12 mouse cellular contexts compared by ENCODE assay signal in genomic region chr15:31989593-31990290, GRCm38 (mm10).
DNase-seq lines count a peak whose midpoint lies in the region; ATAC-seq lines count a peak whose summit lies in the region.
"Had no signal": no experiment of that assay in that cellular context is flagged by ENCODE, and none has a peak within 500 bp of the region (broad histone marks: within the 10 kb centered on the region; RNA-seq: fewer than 3 reads in every experiment).

No protein-coding gene starts in this region.

- peak; percentile 91 for ATAC-seq in hindbrain, embryonic 15.5 days (ENCODE audit: low FRiP score, low read depth)
- ATAC-seq: liver, postnatal 0 days had no signal

- no peak overlapping the region for H3K4me3 ChIP-seq in hindbrain, embryonic 15.5 days

- H3K27me3 ChIP-seq in hindbrain, embryonic 15.5 days: no peaks in the 10 kb centered on the region

- H3K4me2 ChIP-seq in hindbrain, embryonic 15.5 days: no peak overlapping the region

- no peaks in the 10 kb centered on the region for H3K9me3 ChIP-seq in hindbrain, embryonic 15.5 days
- H3K9me3 ChIP-seq: G1E had no signal

- H3K4me1 ChIP-seq in hindbrain, embryonic 15.5 days (replicated peaks): peaks cover 8% of the 10 kb centered on the region

- no peak overlapping the region for H3K9ac ChIP-seq in hindbrain, embryonic 15.5 days
- H3K9ac ChIP-seq: liver, postnatal 0 days had no signal

- DNase-seq in adrenal gland, adult 8-10 months: peak; percentile 4
- DNase-seq in adrenal gland, adult 18-20 months (ENCODE audit: low spot score in 2 of 2): no peak
- peak; percentile 8 for DNase-seq in ovary, adult 18-20 months (ENCODE audit: low spot score)
- DNase-seq in ovary, postnatal 36 days (ENCODE audit: low spot score): no peak
- peak; percentile 22 for DNase-seq in right cerebral cortex, postnatal 25 days
- DNase-seq in urinary bladder, adult 18-20 months (ENCODE audit: low spot score in 2 of 2): no peak
- DNase-seq in lung, adult 18-20 months: no peak
- DNase-seq: adrenal gland, postnatal 10 days; heart, postnatal 10 days; liver, postnatal 0 days had no signal

- no peak overlapping the region for H3K27ac ChIP-seq in hindbrain, embryonic 15.5 days (replicated peaks)

- WGBS in hindbrain, embryonic 15.5 days: 46% methylated on average over 6 of the region's 6 CpGs

- H3K36me3 ChIP-seq in hindbrain, embryonic 15.5 days: no peaks in the 10 kb centered on the region
- H3K36me3 ChIP-seq: G1E had no signal

Comparison
In these comparisons a context has a peak if more than half of its experiments do, and no peak if none do; other contexts are left out.
1. DNase-seq: peak in adrenal gland, adult 8-10 months (single experiment), ovary, adult 18-20 months (single experiment) and right cerebral cortex, postnatal 25 days (single experiment); none in adrenal gland, adult 18-20 months (0 of 2), ovary, postnatal 36 days (single experiment), urinary bladder, adult 18-20 months (0 of 2) and lung, adult 18-20 months (0 of 2).